Mouse (Mus musculus): ENCODE data around the gene 4930519P11Rik.

Gene 4930519P11Rik

GRCm38 (mm10) chr2:154584931-154585601 lies 28.2 kb downstream of the 4930519P11Rik start:
- no peak for DNase-seq (ENCODE audit: extremely low read depth, low read depth, low spot score)

GRCm38 (mm10) chr2:154583906-154584872 lies 29.0 kb downstream of the 4930519P11Rik start:
- DNase-seq (ENCODE audit: extremely low read depth, low read depth, low spot score), result no peak

- no peak for DNase-seq (ENCODE audit: extremely low read depth, low read depth, low spot score)
Observed at GRCm38 (mm10) chr2:154581421-154581820, 31.8 kb downstream of the 4930519P11Rik start.

- no peak for DNase-seq (ENCODE audit: extremely low read depth, low read depth, low spot score)
Observed at GRCm38 (mm10) chr2:154580586-154580985, 32.7 kb downstream of the 4930519P11Rik start.

GRCm38 (mm10) chr2:154577744-154578067 lies 35.5 kb downstream of the 4930519P11Rik start:
- no peak for DNase-seq (ENCODE audit: extremely low read depth, low read depth, low spot score)

- DNase-seq (ENCODE audit: extremely low read depth, low read depth, low spot score), result no peak
Observed at GRCm38 (mm10) chr2:154576876-154577743, 36.1 kb downstream of the 4930519P11Rik start.

GRCm38 (mm10) chr2:154574271-154574670 lies 39.0 kb downstream of the 4930519P11Rik start:
- DNase-seq (ENCODE audit: extremely low read depth, low read depth, low spot score), result no peak

- DNase-seq (ENCODE audit: extremely low read depth, low read depth, low spot score), result no peak
Observed at GRCm38 (mm10) chr2:154572996-154573395, 40.2 kb downstream of the 4930519P11Rik start.

GRCm38 (mm10) chr2:154571976-154572375 lies 41.3 kb downstream of the 4930519P11Rik start:
- DNase-seq (ENCODE audit: extremely low read depth, low read depth, low spot score), result no peak

GRCm38 (mm10) chr2:154571266-154571665 lies 42.0 kb downstream of the 4930519P11Rik start:
- DNase-seq (ENCODE audit: extremely low read depth, low read depth, low spot score), result no peak

GRCm38 (mm10) chr2:154570666-154571065 lies 42.6 kb downstream of the 4930519P11Rik start:
- DNase-seq (ENCODE audit: extremely low read depth, low read depth, low spot score), result no peak

GRCm38 (mm10) chr2:154569836-154570286 lies 43.4 kb downstream of the 4930519P11Rik start, which contains the start of gene E2f1:
E2f1 (minus strand) TSS chr2:154569892.
- no peak for DNase-seq (ENCODE audit: extremely low read depth, low read depth, low spot score)

GRCm38 (mm10) chr2:154569071-154569748 lies 44.0 kb downstream of the 4930519P11Rik start:
- DNase-seq (ENCODE audit: extremely low read depth, low read depth, low spot score), result no peak

GRCm38 (mm10) chr2:154568329-154569070 lies 44.7 kb downstream of the 4930519P11Rik start:
- DNase-seq (ENCODE audit: extremely low read depth, low read depth, low spot score), result no peak

GRCm38 (mm10) chr2:154567766-154568165 lies 45.5 kb downstream of the 4930519P11Rik start:
- DNase-seq (ENCODE audit: extremely low read depth, low read depth, low spot score), result no peak

- no peak for DNase-seq (ENCODE audit: extremely low read depth, low read depth, low spot score)
Observed at GRCm38 (mm10) chr2:154566641-154567040, 46.6 kb downstream of the 4930519P11Rik start.

GRCm38 (mm10) chr2:154565562-154565961 lies 47.7 kb downstream of the 4930519P11Rik start:
- DNase-seq (ENCODE audit: extremely low read depth, low read depth, low spot score), result no peak

- peak; percentile 76 for DNase-seq (ENCODE audit: extremely low read depth, low read depth, low spot score)
Observed at GRCm38 (mm10) chr2:154563612-154564170, 49.5 kb downstream of the 4930519P11Rik start.

All from fat pad, adult 2 months (tissue).